Mouse (Mus musculus): Measurements from ENCODE around the gene Cdk11b. TPM values are rescaled to one million over a fixed set of nuclear protein-coding genes. Genes with fewer than 3 reads are reported as not detected.
A peak's percentile ranks its signal among the peaks of the same experiment; 100 is the strongest.

The Cdk11b gene
- polyA plus RNA-seq, 1 experiment: 40.4 TPM

DNA sequence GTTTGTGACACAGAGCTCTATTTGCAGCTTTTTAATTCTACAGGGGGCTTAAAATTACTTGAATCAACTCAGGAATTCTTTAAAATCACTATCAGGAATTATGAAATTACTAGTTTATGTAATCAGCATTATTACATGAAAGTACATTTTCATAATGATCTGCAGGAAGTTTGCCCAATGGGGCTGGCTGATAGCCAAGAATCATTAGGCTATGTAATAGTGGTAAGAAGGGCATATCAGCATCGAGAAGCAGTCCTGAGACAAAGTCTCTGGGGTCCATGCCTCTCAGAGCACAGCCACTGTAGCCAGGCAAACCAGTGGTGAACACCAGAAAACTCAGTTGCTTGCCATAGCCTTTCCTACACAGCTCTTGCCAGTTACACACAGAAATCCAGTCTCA, 30.9 kb upstream of the Cdk11b start:
- H3K4me3 ChIP-seq (ENCODE audit: insufficient read depth, poor library complexity, severe bottlenecking): no peak overlapping the region
- no peaks in the 10 kb centered on the region for H3K27me3 ChIP-seq (ENCODE audit: control insufficient read depth, insufficient read depth, insufficient read length)
- no peaks in the 10 kb centered on the region for H3K79me3 ChIP-seq (ENCODE audit: low read depth)
- H3K79me2 ChIP-seq (ENCODE audit: control insufficient read depth, insufficient read depth): no peaks in the 10 kb centered on the region
- no peak overlapping the region for H3ac ChIP-seq (ENCODE audit: control insufficient read depth, insufficient read length, low read depth)
- TF ChIP-seq FOSL1 (IDR thresholded peaks at IDR 0.05; ENCODE audit: insufficient read depth, low read length, poor library complexity, severe bottlenecking) (no peak), MYOG (IDR thresholded peaks at IDR 0.05; ENCODE audit: control insufficient read depth, extremely low read depth, insufficient read length) (no peak), CEBPB (IDR thresholded peaks at IDR 0.05; ENCODE audit: low read depth) (no peak), MAX (IDR thresholded peaks at IDR 0.05) (no peak), MYOD1 (IDR thresholded peaks at IDR 0.05; ENCODE audit: control insufficient read depth, insufficient read length, low read depth) (no peak), USF1 (IDR thresholded peaks at IDR 0.05; ENCODE audit: low read depth) (no peak), CTCF (IDR thresholded peaks at IDR 0.05; ENCODE audit: control insufficient read depth, insufficient read depth, insufficient read length) (no peak)
- peaks cover 24% of the 10 kb centered on the region for H3K36me3 ChIP-seq (ENCODE audit: control insufficient read depth, insufficient read depth)

DNA sequence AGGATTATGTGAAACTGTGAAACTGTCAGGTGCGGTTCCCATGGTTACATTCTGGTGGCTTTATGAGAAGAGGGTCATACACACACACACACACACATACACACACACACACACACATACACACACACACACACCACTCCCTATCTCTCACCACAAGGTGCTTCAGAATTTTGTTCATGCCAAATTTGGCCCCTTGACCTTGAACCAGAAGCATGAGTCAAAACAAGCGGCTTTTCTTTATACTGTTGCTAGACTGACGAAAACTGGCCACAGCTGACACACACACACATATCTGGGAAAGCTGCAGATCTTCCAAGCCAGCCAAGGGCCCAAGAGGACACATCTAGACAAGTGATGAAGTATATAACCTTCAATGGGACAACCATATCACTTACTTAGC, 28.9 kb upstream of the Cdk11b start:
- Histone ChIP-seq H3K27me3 (ENCODE audit: control insufficient read depth, insufficient read depth, insufficient read length) (no peaks in the 10 kb centered on the region), H3ac (ENCODE audit: control insufficient read depth, insufficient read length, low read depth) (no peak overlapping the region), H3K36me3 (ENCODE audit: control insufficient read depth, insufficient read depth) (peaks cover 5% of the 10 kb centered on the region), H3K79me3 (ENCODE audit: low read depth) (peaks cover 2% of the 10 kb centered on the region), H3K79me2 (ENCODE audit: control insufficient read depth, insufficient read depth) (peaks cover 10% of the 10 kb centered on the region), H3K4me3 (ENCODE audit: insufficient read depth, poor library complexity, severe bottlenecking) (no peak overlapping the region)
- TF ChIP-seq MYOG (IDR thresholded peaks at IDR 0.05; ENCODE audit: control insufficient read depth, extremely low read depth, insufficient read length) (no peak), MYOD1 (IDR thresholded peaks at IDR 0.05; ENCODE audit: control insufficient read depth, insufficient read length, low read depth) (no peak), USF1 (IDR thresholded peaks at IDR 0.05; ENCODE audit: low read depth) (no peak), MAX (IDR thresholded peaks at IDR 0.05) (no peak), CTCF (IDR thresholded peaks at IDR 0.05; ENCODE audit: control insufficient read depth, insufficient read depth, insufficient read length) (no peak), FOSL1 (IDR thresholded peaks at IDR 0.05; ENCODE audit: insufficient read depth, low read length, poor library complexity, severe bottlenecking) (no peak), CEBPB (IDR thresholded peaks at IDR 0.05; ENCODE audit: low read depth) (no peak)

DNA sequence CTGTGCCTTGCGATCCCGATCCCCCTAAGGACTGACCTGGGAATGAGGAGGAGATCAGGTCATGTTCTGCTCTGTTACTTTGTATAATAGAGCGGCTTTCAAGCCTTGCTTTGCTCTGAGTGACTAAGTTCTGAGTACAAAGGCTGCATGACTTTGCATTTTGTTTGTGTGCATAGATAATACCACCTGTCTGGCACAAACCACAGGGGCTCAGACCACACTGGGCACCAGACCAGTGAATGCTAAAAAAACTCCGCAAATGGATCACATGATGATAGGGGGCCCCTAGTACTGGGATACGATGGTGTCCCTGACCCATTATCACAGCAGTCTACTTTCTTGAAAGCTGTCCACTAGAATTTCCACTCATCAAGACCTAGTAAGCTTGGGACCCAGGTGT, 28.0 kb upstream of the Cdk11b start:
- no peaks in the 10 kb centered on the region for H3K27me3 ChIP-seq (ENCODE audit: control insufficient read depth, insufficient read depth, insufficient read length)

DNA sequence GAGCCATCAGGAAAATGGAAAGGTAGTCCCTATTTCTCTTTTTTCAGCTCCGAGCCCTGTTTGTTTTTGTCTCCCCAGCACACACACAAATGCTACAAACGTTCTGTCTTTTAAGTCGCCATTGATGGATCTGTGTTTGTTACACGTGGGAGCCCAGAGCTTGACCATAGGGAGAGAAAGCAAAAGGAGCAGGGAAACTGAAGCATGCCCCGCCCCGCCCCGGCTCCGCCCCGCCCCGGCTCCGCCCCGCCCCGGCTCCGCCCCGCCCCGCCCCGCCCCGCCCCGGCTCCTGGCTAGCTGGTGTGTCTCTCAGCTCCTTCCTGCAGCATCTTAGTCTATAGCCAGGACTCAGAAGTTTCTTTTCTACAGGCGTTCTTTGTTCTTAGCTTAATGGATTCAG, 26.1 kb upstream of the Cdk11b start:
- Histone ChIP-seq H3K79me2 (ENCODE audit: control insufficient read depth, insufficient read depth) (peaks cover 30% of the 10 kb centered on the region), H3K36me3 (ENCODE audit: control insufficient read depth, insufficient read depth) (peaks cover 8% of the 10 kb centered on the region), H3K79me3 (ENCODE audit: low read depth) (peaks cover 17% of the 10 kb centered on the region), H3ac (ENCODE audit: control insufficient read depth, insufficient read length, low read depth) (no peak overlapping the region), H3K27me3 (ENCODE audit: control insufficient read depth, insufficient read depth, insufficient read length) (no peaks in the 10 kb centered on the region), H3K4me3 (ENCODE audit: insufficient read depth, poor library complexity, severe bottlenecking) (no peak overlapping the region)
- TF ChIP-seq CTCF (IDR thresholded peaks at IDR 0.05; ENCODE audit: control insufficient read depth, insufficient read depth, insufficient read length) (no peak), FOSL1 (IDR thresholded peaks at IDR 0.05; ENCODE audit: insufficient read depth, low read length, poor library complexity, severe bottlenecking) (no peak), USF1 (IDR thresholded peaks at IDR 0.05; ENCODE audit: low read depth) (no peak), MYOG (IDR thresholded peaks at IDR 0.05; ENCODE audit: control insufficient read depth, extremely low read depth, insufficient read length) (no peak), CEBPB (IDR thresholded peaks at IDR 0.05; ENCODE audit: low read depth) (no peak), MAX (IDR thresholded peaks at IDR 0.05) (no peak), MYOD1 (IDR thresholded peaks at IDR 0.05; ENCODE audit: control insufficient read depth, insufficient read length, low read depth) (no peak)

More for the DNA sequence above, 28.0 kb upstream of the Cdk11b start:
- H3K36me3 ChIP-seq (ENCODE audit: control insufficient read depth, insufficient read depth): no peaks in the 10 kb centered on the region
- no peak overlapping the region for H3K4me3 ChIP-seq (ENCODE audit: insufficient read depth, poor library complexity, severe bottlenecking)
- peaks cover 11% of the 10 kb centered on the region for H3K79me2 ChIP-seq (ENCODE audit: control insufficient read depth, insufficient read depth)
- H3K79me3 ChIP-seq (ENCODE audit: low read depth): peaks cover 2% of the 10 kb centered on the region
- no peak for TF ChIP-seq USF1 (IDR thresholded peaks at IDR 0.05; ENCODE audit: low read depth)
- H3ac ChIP-seq (ENCODE audit: control insufficient read depth, insufficient read length, low read depth): no peak overlapping the region

DNA sequence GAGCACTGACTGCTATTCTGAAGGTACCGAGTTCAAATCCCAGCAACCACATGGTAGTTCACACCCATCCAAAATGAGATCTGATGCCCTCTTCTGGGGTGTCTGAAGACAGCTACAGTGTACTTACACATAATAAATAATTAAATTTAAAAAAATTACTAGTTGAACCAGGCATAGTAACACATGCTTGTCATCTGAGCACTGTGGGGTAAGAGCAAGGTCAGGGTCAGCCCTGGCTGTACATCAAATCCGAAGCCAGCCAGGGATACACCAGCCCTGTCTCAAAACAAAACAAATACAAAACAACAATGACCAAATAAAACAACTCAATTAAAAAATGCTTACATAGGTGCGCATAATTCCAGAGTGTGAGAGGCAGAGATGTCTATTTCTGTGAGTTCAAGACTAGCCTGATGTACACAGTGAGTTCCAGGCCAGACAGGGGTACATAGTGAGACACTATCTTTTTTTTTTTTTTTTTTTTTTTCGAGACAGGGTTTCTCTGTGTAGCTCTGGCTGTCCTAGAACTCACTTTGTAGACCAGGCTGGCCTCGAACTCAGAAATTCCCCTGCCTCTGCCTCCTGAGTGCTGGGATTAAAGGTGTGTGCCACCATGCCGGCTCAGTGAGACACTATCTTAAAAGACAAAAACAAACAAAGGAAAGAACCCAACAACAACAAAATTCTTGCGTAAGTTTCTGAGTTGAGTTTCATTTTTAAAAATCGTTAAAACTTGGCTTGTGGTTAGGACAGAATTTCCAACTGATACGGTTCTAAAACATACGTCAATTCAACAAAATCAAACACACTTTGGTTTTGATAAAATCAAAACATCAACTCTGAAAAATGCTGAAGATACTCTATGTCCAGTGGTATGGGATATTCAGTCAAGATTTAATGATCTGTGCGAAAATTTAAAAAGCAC, 24.5 kb upstream of the Cdk11b start:
- Histone ChIP-seq H3K27me3 (ENCODE audit: control insufficient read depth, insufficient read depth, insufficient read length) (no peaks in the 10 kb centered on the region), H3K79me3 (ENCODE audit: low read depth) (peaks cover 31% of the 10 kb centered on the region), H3K79me2 (ENCODE audit: control insufficient read depth, insufficient read depth) (peaks cover 47% of the 10 kb centered on the region), H3ac (ENCODE audit: control insufficient read depth, insufficient read length, low read depth) (peak overlapping the region; percentile 22), H3K36me3 (ENCODE audit: control insufficient read depth, insufficient read depth) (peaks cover 13% of the 10 kb centered on the region), H3K4me3 (ENCODE audit: insufficient read depth, poor library complexity, severe bottlenecking) (peak overlapping the region; percentile 71)
- TF ChIP-seq CEBPB (IDR thresholded peaks at IDR 0.05; ENCODE audit: low read depth): peak; percentile 47
- no peak for TF ChIP-seq MAX (IDR thresholded peaks at IDR 0.05)
